Mouse (Mus musculus): ENCODE data around the gene Mapk11.
A peak's percentile ranks its signal among the peaks of the same experiment; 100 is the strongest.

The Mapk11 gene

DNA sequence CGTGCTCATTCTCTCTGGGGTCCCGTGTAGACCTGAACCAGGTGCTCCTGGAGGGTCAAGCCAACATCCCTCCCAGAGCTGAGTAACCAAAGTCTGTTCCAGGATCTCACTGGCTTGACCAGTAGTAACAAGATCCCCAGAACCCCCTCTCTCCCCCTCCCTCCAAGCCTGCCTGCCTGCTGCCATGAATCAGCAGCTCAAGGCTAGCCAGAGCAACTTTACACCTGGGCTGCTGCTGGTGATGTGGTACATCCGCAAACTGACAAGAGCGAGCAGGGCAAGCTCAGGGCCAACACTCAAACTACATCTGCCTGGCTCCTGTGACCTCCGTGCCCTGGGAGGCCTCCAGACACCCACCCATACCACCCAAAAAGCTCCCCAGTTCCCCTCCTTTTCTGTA lies 8.0 kb downstream of the Mapk11 start:
- no peak for DNase-seq (ENCODE audit: low spot score in 2 of 2)

- peak in 1 of 2 experiments; percentile 44 for DNase-seq (ENCODE audit: low spot score in 2 of 2)
Observed at GRCm38 (mm10) chr15:89140659-89141252, 8.7 kb downstream of the Mapk11 start, which contains the start of gene Mapk12. TSS of gene Mapk12 (minus strand) at chr15:89140703.

- DNase-seq (ENCODE audit: low spot score in 2 of 2) = peak; percentile 51 to 87
Observed at GRCm38 (mm10) chr15:89140048-89140658, 9.3 kb downstream of the Mapk11 start.

- no peak for DNase-seq (ENCODE audit: low spot score in 2 of 2)
Observed at GRCm38 (mm10) chr15:89138531-89138930, 10.9 kb downstream of the Mapk11 start.

DNA sequence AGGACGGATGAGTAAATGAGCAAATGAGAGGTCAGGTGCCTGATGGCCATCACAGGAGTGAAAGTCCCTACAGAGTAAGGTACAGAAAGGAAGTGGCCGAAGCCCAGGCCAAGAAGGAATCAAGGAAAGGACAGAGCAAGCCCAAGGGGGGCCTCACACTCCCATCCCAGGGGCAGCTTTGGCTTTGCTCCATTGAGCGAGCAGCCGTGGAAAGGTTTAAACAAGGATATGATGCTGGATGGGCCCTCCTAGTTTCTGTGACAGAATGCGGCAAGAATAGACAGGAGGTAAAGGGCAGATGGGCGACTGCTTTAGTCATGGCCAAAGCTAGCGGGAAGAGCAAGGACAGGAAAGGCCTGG lies 11.4 kb downstream of the Mapk11 start:
- no peak for DNase-seq (ENCODE audit: low spot score in 2 of 2)

DNA sequence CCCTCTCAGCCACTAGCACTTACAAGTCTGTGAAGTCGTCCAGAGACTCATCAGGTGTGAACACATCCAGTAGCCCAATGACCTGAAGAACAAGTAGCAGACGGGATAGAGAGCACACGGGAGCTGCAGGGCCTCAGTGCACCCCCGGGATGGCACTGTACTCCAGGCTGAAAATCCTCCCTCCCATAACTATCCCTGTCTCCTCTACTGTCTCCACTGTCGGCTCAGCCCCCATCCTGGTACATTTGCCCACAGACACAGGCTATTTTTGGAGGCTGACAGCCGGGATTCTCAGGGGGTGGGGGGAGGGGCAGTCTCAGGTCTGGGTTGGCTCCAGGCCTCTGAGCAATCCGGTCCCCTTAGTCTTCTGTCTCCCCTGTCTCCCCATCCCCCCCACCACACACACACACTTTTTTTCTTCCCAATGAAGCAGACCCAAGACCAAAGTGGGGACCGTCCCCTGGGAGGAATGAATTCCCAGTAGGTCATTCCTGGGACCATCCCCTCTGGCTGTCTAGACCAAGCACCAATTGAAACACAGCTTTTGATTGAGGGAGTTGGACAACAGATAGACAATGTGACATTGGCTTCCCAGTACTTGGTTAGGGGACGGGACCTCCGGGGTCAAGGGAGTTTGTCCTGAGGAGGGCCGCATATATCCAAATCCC lies 11.9 kb downstream of the Mapk11 start:
- no peak for DNase-seq (ENCODE audit: low spot score in 2 of 2)

GRCm38 (mm10) chr15:89136461-89137155 lies 12.8 kb downstream of the Mapk11 start:
- DNase-seq (ENCODE audit: low spot score in 2 of 2) = no peak

GRCm38 (mm10) chr15:89131316-89131715 lies 18.1 kb downstream of the Mapk11 start:
- DNase-seq (ENCODE audit: low spot score in 2 of 2) = no peak

- DNase-seq (ENCODE audit: low spot score in 2 of 2) = no peak
Observed at GRCm38 (mm10) chr15:89130245-89130644, 19.2 kb downstream of the Mapk11 start.

- DNase-seq (ENCODE audit: low spot score in 2 of 2) = peak; percentile 59 to 89
Observed at GRCm38 (mm10) chr15:89128382-89129350, 20.8 kb downstream of the Mapk11 start, which contains the start of gene Hdac10. TSS of gene Hdac10 (minus strand) at chr15:89128700.

GRCm38 (mm10) chr15:89127364-89127940 lies 22.0 kb downstream of the Mapk11 start:
- DNase-seq (ENCODE audit: low spot score in 2 of 2) = no peak

DNA sequence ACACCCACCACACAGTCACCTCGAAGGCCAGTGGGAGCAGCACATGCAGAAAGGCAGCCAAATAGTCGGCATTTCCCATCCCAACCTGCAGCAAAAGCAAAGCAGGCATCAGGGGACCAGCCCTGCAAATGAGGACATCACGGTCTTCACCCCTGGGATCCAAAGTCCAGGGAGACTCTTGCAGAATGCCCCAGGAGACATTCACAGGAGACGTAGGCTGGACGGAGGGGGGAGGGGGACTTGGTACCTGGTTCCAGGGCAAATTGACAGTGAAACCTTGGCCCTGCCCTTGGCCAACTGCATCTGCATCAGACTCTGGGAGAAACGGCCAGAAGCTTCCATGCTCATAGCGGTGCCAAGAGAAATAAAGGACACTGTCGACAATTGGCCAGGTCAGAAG lies 22.8 kb downstream of the Mapk11 start:
- DNase-seq (ENCODE audit: low spot score in 2 of 2) = no peak

DNA sequence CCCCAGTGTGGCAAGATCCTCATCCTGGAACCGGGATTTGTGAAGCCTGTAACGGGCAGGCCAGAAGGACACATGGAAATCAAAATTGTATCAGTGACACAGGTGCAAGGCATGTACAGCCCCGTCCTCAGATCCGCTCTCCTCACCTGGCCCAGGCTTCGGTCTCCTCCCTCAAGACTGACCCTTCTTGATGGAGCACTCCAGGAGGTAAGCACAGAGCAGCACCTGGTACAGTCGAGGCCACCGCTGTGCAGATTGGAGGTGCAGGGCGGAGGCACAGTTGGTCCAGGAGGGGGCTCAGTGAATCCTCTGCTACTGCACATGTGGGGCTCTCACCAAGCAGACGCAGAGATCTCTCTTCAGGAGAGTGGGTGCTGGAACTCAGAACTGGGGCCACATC lies 24.1 kb downstream of the Mapk11 start:
- no peak for DNase-seq (ENCODE audit: low spot score in 2 of 2)

DNA sequence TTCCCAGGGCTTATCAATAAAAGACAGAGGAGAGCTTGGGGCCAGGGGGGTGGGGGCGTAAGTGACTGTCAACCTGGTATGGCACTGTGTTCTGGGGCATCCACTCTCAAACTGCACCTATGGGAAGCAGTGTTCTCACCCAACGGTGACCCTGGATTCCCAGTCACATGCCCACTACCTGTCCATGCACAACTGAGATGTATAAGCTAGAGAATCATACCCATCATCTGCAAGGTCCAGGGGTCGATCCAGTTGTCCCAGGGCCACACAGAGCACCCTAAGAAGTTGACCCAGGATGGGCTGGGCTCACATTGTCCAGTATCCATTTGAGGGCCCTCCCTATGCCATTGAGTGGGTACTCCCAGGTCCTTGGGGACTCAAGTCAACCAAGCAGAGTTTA lies 25.1 kb downstream of the Mapk11 start:
- DNase-seq (ENCODE audit: low spot score in 2 of 2) = no peak

- peak in 1 of 2 experiments; percentile 71 for DNase-seq (ENCODE audit: low spot score in 2 of 2)
Observed at GRCm38 (mm10) chr15:89123595-89123994, 25.8 kb downstream of the Mapk11 start.

DNA sequence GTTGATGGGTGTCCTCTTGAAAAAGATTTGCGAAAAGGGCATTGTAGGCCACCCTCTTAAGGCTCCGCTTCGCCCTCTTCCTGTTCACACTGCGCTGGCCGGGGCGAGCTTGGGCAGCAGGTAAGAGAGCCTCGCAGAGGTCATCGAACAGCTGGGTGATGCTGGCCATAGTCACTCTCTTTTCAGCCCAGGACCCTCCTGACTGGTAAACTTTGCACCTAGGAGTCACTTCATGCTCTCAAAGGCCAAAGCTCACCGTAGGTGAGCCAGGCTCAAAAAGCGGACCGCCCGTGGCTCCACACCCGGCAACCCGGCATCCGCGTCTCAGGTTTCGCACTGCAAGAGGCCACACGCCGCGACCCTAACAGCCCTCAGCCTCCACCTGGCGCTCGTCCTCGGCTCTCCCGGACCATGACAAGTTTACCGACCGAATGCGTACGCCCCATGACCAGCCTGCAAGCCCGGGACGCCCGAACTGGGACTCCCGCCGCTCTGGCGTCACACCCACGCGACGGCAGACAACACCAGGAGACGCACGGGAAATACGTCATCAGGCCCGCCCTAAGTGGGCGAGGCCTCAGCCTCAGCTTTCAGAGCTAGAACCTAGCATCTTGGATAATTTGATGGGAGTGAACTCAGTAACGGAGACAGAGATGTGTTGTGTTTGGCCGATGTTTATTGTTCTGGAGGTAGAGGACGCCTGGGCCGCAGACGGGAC lies 26.6 kb downstream of the Mapk11 start, which contains the start of gene Tubgcp6:
TSS of gene Tubgcp6 (minus strand) at position 464 of the 718 bp plus-strand sequence.
- DNase-seq (ENCODE audit: low spot score in 2 of 2) = peak; percentile 90 to 96

GRCm38 (mm10) chr15:89118007-89118406 lies 31.4 kb downstream of the Mapk11 start:
- DNase-seq (ENCODE audit: low spot score in 2 of 2) = no peak

DNA sequence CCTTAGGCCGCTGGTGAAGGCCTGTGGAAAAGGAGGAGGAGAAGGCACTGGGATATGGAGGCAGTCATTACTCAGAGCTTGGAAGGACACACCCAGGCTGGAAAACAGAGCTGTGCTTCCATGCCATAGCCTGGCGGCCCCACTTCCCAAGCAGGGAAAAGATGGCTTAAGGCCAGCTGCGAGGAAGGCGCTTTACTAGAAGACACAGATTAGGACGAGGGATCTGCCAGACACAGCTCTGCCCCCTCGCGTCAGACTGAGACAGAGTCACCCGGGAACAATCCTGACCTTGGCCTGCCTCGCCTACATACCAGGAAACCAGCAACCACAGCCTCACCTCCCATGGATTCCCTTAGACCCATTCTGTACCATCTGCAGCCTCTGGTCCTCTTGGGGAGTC lies 39.3 kb downstream of the Mapk11 start:
- no peak for DNase-seq (ENCODE audit: low spot score in 2 of 2)

DNA sequence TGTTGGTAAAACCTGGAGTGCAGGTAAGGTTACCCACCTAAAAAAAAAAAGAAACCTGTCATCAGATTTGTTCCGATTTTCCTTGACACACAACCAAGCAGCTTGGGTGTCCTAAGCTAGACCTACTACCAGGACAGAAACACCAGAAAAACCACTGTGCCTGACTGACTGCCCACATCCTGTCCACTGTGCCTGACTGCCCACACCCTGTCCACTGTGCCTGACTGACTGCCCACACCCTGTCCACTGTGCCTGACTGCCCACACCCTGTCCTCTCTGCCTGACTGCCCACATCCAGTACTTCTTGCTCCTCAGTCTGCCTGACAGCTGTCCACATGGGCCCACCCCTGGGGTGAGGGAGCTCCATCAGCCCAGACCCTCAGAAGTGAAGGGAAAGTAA lies 42.5 kb downstream of the Mapk11 start:
- no peak for DNase-seq (ENCODE audit: low spot score in 2 of 2)

- peak in 1 of 2 experiments; percentile 63 for DNase-seq (ENCODE audit: low spot score in 2 of 2)
Observed at GRCm38 (mm10) chr15:89106073-89106472, 43.4 kb downstream of the Mapk11 start.
